Mouse (Mus musculus) embryonic facial prominence, embryonic 12.5 days (tissue): Measurements from ENCODE around the gene Aff3. TPM values are rescaled to one million over a fixed set of nuclear protein-coding genes. Genes with fewer than 3 reads are reported as not detected.

ENCODE experiments used
- ATAC-seq: fragments of 200-750 bp; cut with Nextera tagmentation; 2 replicates; pipeline ENCODE4 v1.8.0; 2017; ENCODE audit not compliant: insufficient number of reproducible peaks, insufficient read depth, low FRiP score, low TSS enrichment
- H3K27ac ChIP-seq: fragments of 300-500 bp; sonication (generic); 2 replicates; pipeline ENCODE4 v1.5.1; 2016; ENCODE audit warnings: mild to moderate bottlenecking
- H3K27me3 ChIP-seq: fragments of 300-500 bp; sonication (generic); 2 replicates; pipeline ENCODE4 v1.6.1; 2016; ENCODE audit warnings: mild to moderate bottlenecking, moderate library complexity
- H3K36me3 ChIP-seq: fragments of 300-500 bp; sonication (generic); 2 replicates; pipeline ENCODE4 v1.6.1; 2016; ENCODE audit warnings: mild to moderate bottlenecking
- H3K4me1 ChIP-seq: fragments of 300-500 bp; sonication (generic); 2 replicates; pipeline ENCODE4 v1.6.1; 2016
- H3K4me2 ChIP-seq: fragments of 300-500 bp; sonication (generic); replicated peaks from 2 replicates; pipeline ENCODE4 v1.6.1; 2016; ENCODE audit warnings: mild to moderate bottlenecking, moderate library complexity
- H3K4me3 ChIP-seq: fragments of 300-500 bp; sonication (generic); 2 replicates; pipeline ENCODE4 v1.5.1; 2016; ENCODE audit warnings: mild to moderate bottlenecking
- H3K9ac ChIP-seq: fragments of 300-500 bp; sonication (generic); 2 replicates; pipeline ENCODE4 v1.6.1; 2016; ENCODE audit warnings: mild to moderate bottlenecking, moderate library complexity
- H3K9me3 ChIP-seq: fragments of 300-500 bp; sonication (generic); 2 replicates; pipeline ENCODE4 v1.6.1; 2016; ENCODE audit warnings: mild to moderate bottlenecking, moderate library complexity
- WGBS: fragments of 180-500 bp; shearing (Covaris S2); methylation state at CpG from one replicate; pipeline ENCODE4 v1.1.7; 2016; 5-methylcytosine and 5-hydroxymethylcytosine counted together
- polyA plus RNA-seq: library from polyadenylated mRNA; unstranded; fragments of >200 nt; fragmentation: Nextera tagmentation; extraction: Ambion mirVana; gene quantifications from 2 replicates; pipeline ENCODE4 v1.2.1, GENCODE M21; 2016

Gene Aff3
- polyA plus RNA-seq, 1 experiment from 2014 or later, result 32.9 TPM

GRCm38 (mm10) chr1:38141371-38141770 is 523.4 kb downstream of the Aff3 start:
- no peak overlapping the region for H3K9ac ChIP-seq
- no peaks in the 10 kb centered on the region for H3K36me3 ChIP-seq
- 84% methylated on average over 1 of the region's 1 CpGs for WGBS
- H3K4me1 ChIP-seq, result no peaks in the 10 kb centered on the region
- H3K9me3 ChIP-seq, result no peaks in the 10 kb centered on the region
- H3K27me3 ChIP-seq, result no peaks in the 10 kb centered on the region
- H3K4me2 ChIP-seq, result no peak overlapping the region
- H3K4me3 ChIP-seq, result no peak overlapping the region
- no peak for ATAC-seq
- no peak overlapping the region for H3K27ac ChIP-seq

- Histone ChIP-seq H3K9me3 (no peaks in the 10 kb centered on the region), H3K4me1 (no peaks in the 10 kb centered on the region), H3K36me3 (no peaks in the 10 kb centered on the region), H3K9ac (no peak overlapping the region), H3K4me3 (no peak overlapping the region), H3K27ac (no peak overlapping the region), H3K27me3 (no peaks in the 10 kb centered on the region), H3K4me2 (no peak overlapping the region)
- WGBS, result 85% methylated on average over 2 of the region's 2 CpGs
- ATAC-seq, result no peak
Observed at GRCm38 (mm10) chr1:38140911-38141310, 523.8 kb downstream of the Aff3 start.

GRCm38 (mm10) chr1:38139396-38139795 is 525.4 kb downstream of the Aff3 start:
- ATAC-seq, result no peak
- Histone ChIP-seq H3K36me3 (no peaks in the 10 kb centered on the region), H3K4me1 (no peaks in the 10 kb centered on the region), H3K4me2 (no peak overlapping the region), H3K4me3 (no peak overlapping the region), H3K9me3 (no peaks in the 10 kb centered on the region), H3K9ac (no peak overlapping the region), H3K27me3 (no peaks in the 10 kb centered on the region), H3K27ac (no peak overlapping the region)
- WGBS, result 82% methylated on average over 2 of the region's 2 CpGs

- ATAC-seq, result no peak
- Histone ChIP-seq H3K36me3 (no peaks in the 10 kb centered on the region), H3K4me1 (no peaks in the 10 kb centered on the region; the same call in 1 of the 2 replicates), H3K9ac (no peak overlapping the region), H3K27ac (no peak overlapping the region), H3K4me2 (no peak overlapping the region), H3K9me3 (no peaks in the 10 kb centered on the region), H3K4me3 (no peak overlapping the region), H3K27me3 (no peaks in the 10 kb centered on the region)
- 71% methylated on average over 6 of the region's 6 CpGs for WGBS
Observed at GRCm38 (mm10) chr1:38132942-38133341, 531.8 kb downstream of the Aff3 start.

- no peak overlapping the region for H3K4me2 ChIP-seq
- H3K9me3 ChIP-seq, result no peaks in the 10 kb centered on the region
- no peaks in the 10 kb centered on the region for H3K36me3 ChIP-seq
- no peak overlapping the region for H3K4me3 ChIP-seq
- ATAC-seq, result no peak
- WGBS, result 54% methylated on average over 10 of the region's 10 CpGs
- no peak overlapping the region for H3K27ac ChIP-seq
- peaks cover 10% of the 10 kb centered on the region for H3K4me1 ChIP-seq
- H3K9ac ChIP-seq, result no peak overlapping the region
- H3K27me3 ChIP-seq, result no peaks in the 10 kb centered on the region
Observed at GRCm38 (mm10) chr1:38130715-38131483, 533.9 kb downstream of the Aff3 start.

GRCm38 (mm10) chr1:38129501-38130267 is 535.1 kb downstream of the Aff3 start, which contains the start of gene Rev1:
Gene Rev1, minus strand, starts transcription at chr1:38129801.
- no peaks in the 10 kb centered on the region for H3K36me3 ChIP-seq
- peak within 1 kb of the TSS; percentile 91 for H3K27ac ChIP-seq
- ATAC-seq, result peak; percentile 94
- no peaks in the 10 kb centered on the region for H3K27me3 ChIP-seq
- peaks cover 10% of the 10 kb centered on the region for H3K4me1 ChIP-seq
- under 1% methylated on average over 66 of the region's 122 CpGs for WGBS
- peak within 1 kb of the TSS; percentile 94 for H3K9ac ChIP-seq
- H3K9me3 ChIP-seq, result no peaks in the 10 kb centered on the region
- H3K4me3 ChIP-seq, result peak within 1 kb of the TSS; percentile 79
- H3K4me2 ChIP-seq, result peak within 1 kb of the TSS; percentile 86

- Histone ChIP-seq H3K4me1 (peaks cover 10% of the 10 kb centered on the region), H3K9me3 (no peaks in the 10 kb centered on the region), H3K36me3 (no peaks in the 10 kb centered on the region), H3K9ac (peak overlapping the region; percentile 94), H3K27me3 (no peaks in the 10 kb centered on the region), H3K27ac (peak overlapping the region; percentile 91), H3K4me3 (peak overlapping the region; percentile 79), H3K4me2 (peak overlapping the region; percentile 86)
- WGBS, result under 1% methylated on average over 65 of the region's 68 CpGs
- peak; percentile 41 for ATAC-seq
Observed at GRCm38 (mm10) chr1:38128919-38129436, 535.8 kb downstream of the Aff3 start.

Other genes with a start within 250 kb of the Aff3 start
- gene Lonrf2, start 171.8 kb upstream of the Aff3 start, polyA plus RNA-seq, result 2.4 and 2.5 TPM in 2 replicates
- gene Chst10, start 233.2 kb upstream of the Aff3 start, polyA plus RNA-seq, result 11.4 and 12.4 TPM in 2 replicates